Mouse (Mus musculus) embryo, embryonic 10 days (tissue): ENCODE results near the gene Gap43.
A peak's percentile ranks its signal among the peaks of the same experiment; 100 is the strongest.
"Not testable (repeated sequence)": the region's sequence is repeated elsewhere in the genome, so short reads cannot be mapped to it uniquely, and the experiment has no call there.

ENCODE experiments used
- DNase-seq: peaks from one replicate; pipeline ENCODE4 v3.0.0-alpha.2; 2015; ENCODE audit warnings: low spot score

Gap43 gene

DNA sequence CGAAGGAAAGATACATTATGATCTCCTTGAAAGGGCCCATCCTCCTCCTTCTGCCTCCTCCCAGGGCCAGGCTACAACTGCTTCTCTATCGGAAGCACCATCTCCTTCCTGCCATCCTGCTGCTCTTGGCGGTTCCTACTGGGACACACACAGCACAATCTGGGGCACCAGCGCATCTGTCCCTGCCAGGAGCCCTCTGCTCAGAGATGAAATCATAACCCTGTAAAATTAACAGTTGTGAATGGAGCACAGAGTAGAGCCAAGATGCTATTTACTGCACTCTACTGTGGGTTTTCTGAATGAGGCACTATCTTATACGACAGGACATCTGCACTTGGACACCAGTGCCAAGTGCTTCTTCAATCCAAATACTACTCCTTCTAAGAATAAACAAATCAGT lies 46.0 kb downstream of the Gap43 start:
- DNase-seq = no peak

- no peak for DNase-seq
These were observed 46.4 kb downstream of the Gap43 start for GRCm38 (mm10) chr16:42294056-42294455.

- no peak for DNase-seq
These were observed 48.9 kb downstream of the Gap43 start for GRCm38 (mm10) chr16:42291572-42291971.

DNA sequence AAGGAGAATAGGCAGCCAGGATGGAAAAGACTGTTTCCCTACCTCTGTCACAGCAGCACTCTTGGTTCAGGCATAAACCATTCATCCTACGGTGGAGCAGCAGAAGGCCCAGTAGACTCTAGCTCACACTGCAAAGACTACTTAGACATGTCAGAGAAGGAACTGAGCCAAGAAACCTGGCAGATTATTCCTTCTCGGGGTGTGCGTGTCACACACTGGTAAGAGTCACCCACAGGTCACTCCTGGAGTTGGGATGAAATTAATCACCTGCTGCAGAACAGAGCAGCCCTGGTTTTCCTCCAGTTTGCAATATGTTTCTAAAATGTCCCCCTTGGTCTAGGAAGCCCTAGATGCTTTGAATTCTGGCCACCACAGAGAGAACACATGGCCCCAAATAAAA lies 56.4 kb downstream of the Gap43 start:
- no peak for DNase-seq

GRCm38 (mm10) chr16:42277713-42278112 lies 62.7 kb downstream of the Gap43 start:
- no peak for DNase-seq

GRCm38 (mm10) chr16:42277268-42277667 lies 63.2 kb downstream of the Gap43 start:
- no peak for DNase-seq

GRCm38 (mm10) chr16:42276216-42277141 lies 64.0 kb downstream of the Gap43 start:
- peak; percentile 85 for DNase-seq

GRCm38 (mm10) chr16:42275518-42276215 lies 64.8 kb downstream of the Gap43 start:
- no peak for DNase-seq

DNA sequence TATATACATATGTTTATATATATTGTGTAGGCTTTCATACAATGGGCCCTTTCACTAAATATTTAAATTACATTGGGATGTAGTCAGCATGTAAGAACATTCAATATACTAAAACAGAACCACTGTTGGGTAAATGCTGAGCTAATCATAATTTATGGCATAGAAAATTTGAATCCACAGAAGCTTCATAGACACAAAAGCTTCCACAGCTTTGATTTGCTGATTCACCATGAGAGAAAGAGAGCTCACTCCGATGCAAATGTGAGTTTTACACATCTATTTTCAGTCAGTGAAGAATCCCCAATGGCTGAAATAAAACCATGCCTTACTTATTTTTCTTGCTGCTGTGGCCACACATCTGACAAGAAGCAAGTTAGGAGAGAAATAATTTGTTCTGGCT lies 69.2 kb downstream of the Gap43 start:
- no peak for DNase-seq

- no peak for DNase-seq
These were observed 70.9 kb downstream of the Gap43 start for GRCm38 (mm10) chr16:42269587-42269967.

DNA sequence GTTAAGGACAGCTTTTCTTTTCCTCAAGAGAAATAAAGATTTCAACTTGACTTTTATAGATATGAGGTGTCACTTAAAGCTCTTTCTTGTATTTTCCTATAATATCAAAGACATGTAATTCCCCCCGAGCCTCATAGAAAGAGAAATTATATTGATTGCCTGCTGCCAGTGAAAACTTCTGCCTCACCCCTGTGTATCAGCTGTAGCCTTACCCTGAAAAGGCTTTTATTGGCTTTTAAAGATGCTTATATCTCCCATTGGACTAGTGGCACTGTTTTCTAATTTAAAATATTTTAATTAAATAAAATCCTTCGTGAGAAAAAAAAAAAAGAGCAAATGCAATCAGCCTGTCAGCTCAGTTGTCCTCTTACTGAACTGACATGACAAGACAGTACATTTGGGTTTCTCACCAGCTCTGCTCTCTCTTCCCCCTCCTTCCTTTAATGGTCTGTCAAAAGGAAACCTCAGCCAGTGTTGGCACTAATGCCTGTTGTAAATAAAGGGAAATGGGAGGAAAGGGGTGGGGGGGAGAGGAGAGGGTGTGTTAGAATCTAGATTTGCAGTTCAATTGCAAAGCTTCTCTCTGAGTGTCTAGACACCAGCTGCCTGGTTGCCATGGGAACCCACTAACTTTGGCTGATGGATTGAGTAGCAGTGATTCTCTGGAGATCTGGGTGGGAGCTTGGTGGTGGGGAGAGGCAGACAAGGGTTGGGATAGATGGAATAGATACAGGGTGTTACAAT lies 71.4 kb downstream of the Gap43 start:
- peak; percentile 83 for DNase-seq

GRCm38 (mm10) chr16:42265185-42265584 lies 75.3 kb downstream of the Gap43 start:
- DNase-seq = no peak

DNA sequence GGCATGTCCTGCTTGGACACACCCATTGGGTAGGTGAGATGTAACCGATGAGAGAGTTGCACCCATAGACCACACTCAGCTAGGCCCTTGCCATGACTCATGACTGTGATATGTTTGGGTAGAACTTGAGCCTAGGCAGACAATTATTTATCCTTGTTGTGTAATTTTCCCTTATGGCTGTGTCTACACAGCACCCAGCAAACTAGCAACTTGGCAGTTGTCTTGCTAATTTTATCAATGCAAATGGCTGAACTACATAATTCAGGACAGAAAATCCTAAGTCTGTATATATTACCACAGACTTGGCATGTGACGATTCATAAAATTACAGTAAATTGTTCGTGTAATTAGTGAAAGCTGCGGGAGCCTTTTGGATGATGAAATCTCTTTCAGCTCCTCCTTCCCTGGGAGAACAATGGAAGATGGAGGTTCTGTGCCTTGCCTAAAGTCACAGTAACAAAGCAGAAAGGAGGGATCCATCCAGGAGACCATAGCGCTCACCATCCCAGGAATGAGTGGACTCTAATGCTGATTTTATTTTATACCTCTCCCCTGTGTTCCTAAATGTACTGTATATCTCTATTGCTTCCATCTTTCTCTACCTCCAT lies 77.4 kb downstream of the Gap43 start:
- DNase-seq = no peak

DNA sequence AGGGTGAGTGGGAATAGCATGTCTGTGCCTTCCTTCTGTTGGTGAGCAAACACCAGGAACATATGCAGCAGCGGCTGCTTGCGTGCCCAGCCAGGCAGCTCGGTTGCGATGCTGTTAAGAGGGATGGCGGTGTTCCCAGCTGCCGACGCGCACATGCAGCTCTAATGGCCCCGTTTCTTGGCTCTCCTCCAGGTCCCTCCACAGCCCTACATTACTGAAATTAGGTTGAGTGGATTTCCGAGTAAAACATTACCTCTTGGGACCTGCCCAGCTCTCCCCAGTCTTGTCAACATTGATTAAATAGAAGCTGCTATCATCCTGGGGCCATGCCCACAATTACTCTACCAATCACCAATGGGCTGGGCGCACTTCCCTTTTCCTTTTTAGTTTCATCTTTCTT lies 84.8 kb downstream of the Gap43 start:
- no peak for DNase-seq

DNA sequence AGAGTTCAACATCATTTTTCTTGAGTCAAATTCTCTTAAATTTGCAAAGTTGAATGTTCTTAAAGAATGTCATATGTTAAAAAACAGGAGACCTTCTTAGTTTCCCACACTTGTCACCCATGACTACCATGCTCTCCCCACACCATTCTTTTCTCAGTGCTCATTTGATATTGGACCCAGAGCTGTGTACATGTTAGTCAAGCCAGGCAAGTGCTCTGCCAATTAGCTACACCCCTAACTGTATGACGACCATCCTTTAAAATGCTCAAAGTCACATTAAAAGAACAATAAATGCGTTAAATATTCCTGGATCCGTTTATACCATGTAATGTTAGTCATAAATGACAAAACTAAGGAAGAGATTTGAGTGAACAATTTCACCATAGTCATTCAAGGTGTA lies 85.2 kb downstream of the Gap43 start:
- DNase-seq = no peak

- no peak for DNase-seq
These were observed 88.2 kb downstream of the Gap43 start for GRCm38 (mm10) chr16:42252252-42252651.

GRCm38 (mm10) chr16:42244121-42244520 lies 96.3 kb downstream of the Gap43 start:
- not testable (repeated sequence) for DNase-seq

DNA sequence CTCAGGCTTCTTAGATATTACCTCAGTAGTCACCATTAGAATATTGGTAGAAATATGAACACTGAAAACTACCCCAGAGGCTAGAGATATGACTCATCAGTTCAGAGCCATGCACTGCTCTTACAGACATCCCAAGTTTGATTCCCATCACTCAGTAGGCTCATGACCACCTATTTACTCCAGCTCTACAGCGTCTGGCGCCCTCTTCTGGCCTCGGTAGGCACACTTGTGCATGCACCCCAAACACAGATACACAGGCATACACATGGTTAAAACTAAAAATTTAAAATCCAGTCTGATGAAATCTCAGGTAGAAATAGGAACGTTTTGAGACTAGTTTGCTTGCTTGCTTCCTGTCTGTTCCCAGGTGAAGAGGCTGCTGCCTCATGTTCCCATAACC lies 109.1 kb downstream of the Gap43 start:
- DNase-seq = no peak
